Mouse (Mus musculus): Measurements from ENCODE around the gene Faap24. TPM values are rescaled to one million over a fixed set of nuclear protein-coding genes. Genes with fewer than 3 reads are reported as not detected.

The Faap24 gene
- polyA plus RNA-seq, 1 experiment = 4.3 TPM

DNA sequence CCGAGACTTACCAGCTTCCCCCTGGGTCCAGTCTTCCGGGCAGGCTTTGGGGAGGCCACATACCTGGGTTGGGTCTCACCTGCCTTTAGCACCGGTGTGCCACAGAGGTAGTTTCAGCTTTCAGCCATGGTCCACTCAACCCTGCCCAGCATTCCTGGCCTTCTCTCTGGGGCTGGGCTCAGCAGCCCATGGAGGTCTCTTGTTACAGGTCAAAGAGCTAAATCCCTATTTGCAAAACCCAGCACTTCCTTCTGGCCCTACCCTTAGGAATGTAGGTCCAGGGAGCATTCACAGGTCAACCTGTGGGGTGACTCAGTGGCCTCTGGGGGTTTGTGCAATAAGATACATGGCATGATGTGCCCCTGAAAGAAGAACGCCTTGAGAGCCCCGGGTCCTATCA is 33.8 kb downstream of the Faap24 start:
- DNase-seq = no peak
- no peaks in the 10 kb centered on the region for H3K27me3 ChIP-seq (ENCODE audit: control insufficient read depth, insufficient read depth, low read length)
- no peak overlapping the region for H3K27ac ChIP-seq (ENCODE audit: insufficient read depth, low read length)
- WGBS = 87% methylated on average over 5 of the region's 5 CpGs
- no peak overlapping the region for H3K4me3 ChIP-seq (replicated peaks; ENCODE audit: insufficient read depth, low read depth, low read length)
- TF ChIP-seq CTCF (IDR thresholded peaks at IDR 0.05; ENCODE audit: borderline replicate concordance, insufficient read depth, low read depth, low read length) = no peak
- no peak for TF ChIP-seq POLR2A (IDR thresholded peaks at IDR 0.05; ENCODE audit: borderline replicate concordance, insufficient read depth, low read length)
- no peaks in the 10 kb centered on the region; the same call in 1 of the 2 replicates for H3K4me1 ChIP-seq (ENCODE audit: control insufficient read depth, insufficient read depth, low read length)

DNA sequence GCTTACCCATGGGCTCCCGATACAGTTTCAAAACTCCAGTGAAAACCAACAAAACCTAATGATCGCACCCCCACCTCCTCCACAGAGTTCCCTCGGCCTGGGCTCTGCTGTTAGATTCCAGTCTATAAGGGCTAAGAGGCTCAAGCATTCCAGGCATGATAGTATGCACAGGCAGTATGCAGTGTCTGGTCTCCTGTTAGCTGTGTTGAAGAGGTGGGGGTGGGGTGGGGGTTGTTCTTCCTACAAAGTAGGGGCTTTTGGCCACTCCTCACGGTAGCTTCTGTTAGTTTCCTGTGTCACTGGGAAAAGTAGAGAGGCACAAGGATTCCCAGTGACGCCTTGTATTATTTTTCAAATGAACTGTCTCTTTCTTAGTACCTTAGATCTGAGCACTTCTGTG is 34.4 kb downstream of the Faap24 start:
- WGBS = 80% methylated on average over 5 of the region's 5 CpGs
- H3K27me3 ChIP-seq (ENCODE audit: control insufficient read depth, insufficient read depth, low read length) = no peaks in the 10 kb centered on the region
- no peak for TF ChIP-seq POLR2A (IDR thresholded peaks at IDR 0.05; ENCODE audit: borderline replicate concordance, insufficient read depth, low read length)
- TF ChIP-seq CTCF (IDR thresholded peaks at IDR 0.05; ENCODE audit: borderline replicate concordance, insufficient read depth, low read depth, low read length) = no peak

DNA sequence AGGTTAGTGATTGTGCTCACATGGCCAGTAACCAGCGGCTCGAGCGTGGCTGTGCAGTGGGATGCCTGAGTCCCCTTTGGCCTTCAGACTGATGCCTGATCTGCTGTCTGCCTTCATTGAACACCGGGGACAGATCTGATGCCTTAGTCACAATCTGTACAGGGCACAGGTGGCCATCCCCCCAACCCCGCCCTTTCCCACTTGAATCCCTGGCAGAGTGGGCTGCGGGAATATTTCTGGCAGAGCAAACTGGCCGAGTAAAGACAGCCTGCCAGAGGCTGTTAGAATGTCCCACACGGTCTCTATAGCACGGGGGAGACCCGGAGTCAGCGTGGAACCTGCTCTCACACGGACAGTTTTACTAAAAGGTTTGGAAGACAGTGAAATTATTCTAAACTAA is 39.0 kb downstream of the Faap24 start:
- Histone ChIP-seq H3K27ac (ENCODE audit: insufficient read depth, low read length) (no peak overlapping the region), H3K4me3 (replicated peaks; ENCODE audit: insufficient read depth, low read depth, low read length) (no peak overlapping the region), H3K27me3 (ENCODE audit: control insufficient read depth, insufficient read depth, low read length) (no peaks in the 10 kb centered on the region), H3K4me1 (ENCODE audit: control insufficient read depth, insufficient read depth, low read length) (peaks cover 4% of the 10 kb centered on the region)
- TF ChIP-seq CTCF (IDR thresholded peaks at IDR 0.05; ENCODE audit: borderline replicate concordance, insufficient read depth, low read depth, low read length) (no peak), POLR2A (IDR thresholded peaks at IDR 0.05; ENCODE audit: borderline replicate concordance, insufficient read depth, low read length) (no peak)
- DNase-seq = peak in 1 of 2 experiments; percentile 11
- 20% methylated on average over 12 of the region's 12 CpGs for WGBS

More for the DNA sequence above, 34.4 kb downstream of the Faap24 start:
- Histone ChIP-seq H3K27ac (ENCODE audit: insufficient read depth, low read length) (no peak overlapping the region), H3K4me3 (replicated peaks; ENCODE audit: insufficient read depth, low read depth, low read length) (no peak overlapping the region), H3K4me1 (ENCODE audit: control insufficient read depth, insufficient read depth, low read length) (peaks cover 4% of the 10 kb centered on the region)
- DNase-seq = no peak

DNA sequence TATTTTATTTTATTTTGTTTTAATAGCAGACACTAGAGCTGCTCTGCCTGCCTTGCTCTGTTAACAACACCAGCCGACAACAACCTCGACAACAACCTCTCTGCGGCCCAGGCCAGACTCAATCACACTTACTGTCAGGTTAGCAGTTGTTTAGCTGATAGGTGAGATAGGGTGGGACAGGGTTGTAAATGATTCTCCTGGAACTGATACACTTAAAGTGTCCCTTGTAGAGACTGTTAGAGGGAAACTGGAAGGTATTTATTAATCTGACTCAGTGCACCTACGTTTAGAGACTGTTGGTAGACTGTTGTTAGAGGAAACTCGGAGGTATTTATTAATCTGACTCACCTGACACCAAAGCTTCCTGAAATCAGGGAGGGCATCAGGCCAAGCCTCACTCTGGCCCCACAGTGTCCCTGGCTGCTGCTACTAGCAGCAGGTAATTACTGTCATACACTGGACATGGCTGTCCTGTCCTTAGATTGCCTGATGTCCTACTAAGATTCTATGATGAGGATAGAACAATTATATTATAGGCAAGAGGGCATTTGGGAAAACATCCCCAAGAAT is 41.2 kb downstream of the Faap24 start:
- Histone ChIP-seq H3K4me1 (ENCODE audit: control insufficient read depth, insufficient read depth, low read length) (peaks cover 4% of the 10 kb centered on the region), H3K27ac (ENCODE audit: insufficient read depth, low read length) (no peak overlapping the region), H3K27me3 (ENCODE audit: control insufficient read depth, insufficient read depth, low read length) (no peaks in the 10 kb centered on the region), H3K4me3 (replicated peaks; ENCODE audit: insufficient read depth, low read depth, low read length) (no peak overlapping the region)
- TF ChIP-seq CTCF (IDR thresholded peaks at IDR 0.05; ENCODE audit: borderline replicate concordance, insufficient read depth, low read depth, low read length) (no peak), POLR2A (IDR thresholded peaks at IDR 0.05; ENCODE audit: borderline replicate concordance, insufficient read depth, low read length) (no peak)
- no peak for DNase-seq
- WGBS = 73% methylated on average over 5 of the region's 5 CpGs

- Histone ChIP-seq H3K27me3 (ENCODE audit: control insufficient read depth, insufficient read depth, low read length) (no peaks in the 10 kb centered on the region), H3K27ac (ENCODE audit: insufficient read depth, low read length) (no peak overlapping the region), H3K4me1 (ENCODE audit: control insufficient read depth, insufficient read depth, low read length) (peaks cover 4% of the 10 kb centered on the region), H3K4me3 (replicated peaks; ENCODE audit: insufficient read depth, low read depth, low read length) (no peak overlapping the region)
- TF ChIP-seq POLR2A (IDR thresholded peaks at IDR 0.05; ENCODE audit: borderline replicate concordance, insufficient read depth, low read length) = no peak
- TF ChIP-seq CTCF (IDR thresholded peaks at IDR 0.05; ENCODE audit: borderline replicate concordance, insufficient read depth, low read depth, low read length) = no peak
- WGBS = 94% methylated on average over 15 of the region's 15 CpGs
- no peak for DNase-seq
These were observed 43.3 kb downstream of the Faap24 start for GRCm38 (mm10) chr7:35353306-35353705.

GRCm38 (mm10) chr7:35351155-35351554 is 45.5 kb downstream of the Faap24 start:
- H3K4me3 ChIP-seq (replicated peaks; ENCODE audit: insufficient read depth, low read depth, low read length) = no peak overlapping the region
- no peaks in the 10 kb centered on the region for H3K27me3 ChIP-seq (ENCODE audit: control insufficient read depth, insufficient read depth, low read length)
- no peak overlapping the region for H3K27ac ChIP-seq (ENCODE audit: insufficient read depth, low read length)
- TF ChIP-seq CTCF (IDR thresholded peaks at IDR 0.05; ENCODE audit: borderline replicate concordance, insufficient read depth, low read depth, low read length) (no peak), POLR2A (IDR thresholded peaks at IDR 0.05; ENCODE audit: borderline replicate concordance, insufficient read depth, low read length) (no peak)
- no peaks in the 10 kb centered on the region for H3K4me1 ChIP-seq (ENCODE audit: control insufficient read depth, insufficient read depth, low read length)
- 90% methylated on average over 3 of the region's 3 CpGs for WGBS
- no peak for DNase-seq

DNA sequence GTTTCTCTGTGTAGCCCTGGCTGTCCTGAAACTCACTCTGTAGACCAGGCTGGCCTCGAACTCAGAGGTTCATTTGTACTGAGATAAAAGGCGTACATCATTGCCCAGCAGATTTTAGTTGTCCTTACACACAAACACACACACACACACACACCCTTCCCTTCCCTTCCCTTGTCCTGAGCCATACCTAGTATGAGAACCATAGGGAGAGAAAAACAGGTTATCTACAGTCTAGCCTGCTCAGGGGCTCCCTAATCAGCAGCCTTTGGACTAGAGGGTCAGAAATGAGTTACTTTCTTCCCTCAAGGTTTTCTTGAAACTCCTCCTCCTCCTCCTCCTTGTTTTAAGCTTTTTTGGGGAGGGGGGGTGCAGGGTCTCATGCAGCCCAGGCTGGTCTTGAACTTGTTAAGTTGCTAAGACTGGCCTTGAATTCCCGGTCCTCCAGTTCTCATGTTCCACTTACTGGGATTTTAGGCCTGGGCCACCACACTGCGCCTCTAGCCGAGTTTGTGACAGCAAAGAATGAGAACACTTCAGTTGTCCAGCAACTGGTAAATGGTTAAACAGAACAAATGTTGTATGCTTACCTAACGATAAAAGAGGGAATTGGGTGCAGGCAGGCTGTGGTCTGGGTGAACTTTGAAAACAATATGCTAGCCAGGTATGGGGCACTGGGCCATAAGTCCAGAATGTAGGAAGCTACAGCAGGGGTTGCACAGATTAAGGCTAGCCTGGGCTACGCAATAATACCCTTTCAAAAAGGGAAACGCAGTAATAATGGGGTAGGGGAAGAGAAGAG is 46.6 kb downstream of the Faap24 start:
- H3K4me3 ChIP-seq (replicated peaks; ENCODE audit: insufficient read depth, low read depth, low read length) = no peak overlapping the region
- no peaks in the 10 kb centered on the region for H3K4me1 ChIP-seq (ENCODE audit: control insufficient read depth, insufficient read depth, low read length)
- TF ChIP-seq POLR2A (IDR thresholded peaks at IDR 0.05; ENCODE audit: borderline replicate concordance, insufficient read depth, low read length) (no peak), CTCF (IDR thresholded peaks at IDR 0.05; ENCODE audit: borderline replicate concordance, insufficient read depth, low read depth, low read length) (no peak)
- WGBS = 88% methylated on average over 8 of the region's 8 CpGs
- no peaks in the 10 kb centered on the region for H3K27me3 ChIP-seq (ENCODE audit: control insufficient read depth, insufficient read depth, low read length)
- DNase-seq = no peak
- no peak overlapping the region for H3K27ac ChIP-seq (ENCODE audit: insufficient read depth, low read length)

GRCm38 (mm10) chr7:35349022-35349421 is 47.6 kb downstream of the Faap24 start:
- Histone ChIP-seq H3K27ac (ENCODE audit: insufficient read depth, low read length) (no peak overlapping the region), H3K4me1 (ENCODE audit: control insufficient read depth, insufficient read depth, low read length) (no peaks in the 10 kb centered on the region), H3K27me3 (ENCODE audit: control insufficient read depth, insufficient read depth, low read length) (no peaks in the 10 kb centered on the region), H3K4me3 (replicated peaks; ENCODE audit: insufficient read depth, low read depth, low read length) (no peak overlapping the region)
- 71% methylated on average over 4 of the region's 4 CpGs for WGBS
- DNase-seq = no peak
- TF ChIP-seq POLR2A (IDR thresholded peaks at IDR 0.05; ENCODE audit: borderline replicate concordance, insufficient read depth, low read length) = no peak
- no peak for TF ChIP-seq CTCF (IDR thresholded peaks at IDR 0.05; ENCODE audit: borderline replicate concordance, insufficient read depth, low read depth, low read length)
